Mouse (Mus musculus) fibroblast of lung, adult 2 months (primary cell): ENCODE data around the gene Gucd1.
"Not testable (repeated sequence)": the region's sequence is repeated elsewhere in the genome, so short reads cannot be mapped to it uniquely, and the experiment has no call there.

Experiments
- DNase-seq: peaks from one replicate; pipeline ENCODE4 v3.0.0-alpha.2; 2011; ENCODE audit warnings: low read depth

Gucd1 gene

DNA sequence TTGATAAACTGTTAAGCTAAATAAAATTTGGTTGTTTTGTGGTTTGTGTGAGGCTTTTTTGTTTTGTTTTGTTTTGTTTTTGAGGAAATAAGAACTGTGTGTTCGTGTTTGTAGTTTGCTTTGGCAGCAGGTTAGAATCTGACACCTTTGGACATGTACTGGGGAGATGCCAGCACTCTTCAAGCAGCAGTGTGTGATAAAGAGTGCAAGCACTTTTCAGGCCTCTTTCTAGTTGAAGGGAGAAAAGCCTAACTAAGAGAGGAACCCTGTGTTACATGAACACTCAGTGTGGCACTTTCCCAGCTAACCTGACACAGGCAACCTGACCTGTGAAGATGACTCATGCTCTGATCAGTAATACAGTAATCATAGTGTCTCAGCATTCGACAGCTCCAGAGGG, 17.7 kb upstream of the Gucd1 start:
- DNase-seq = no peak

DNA sequence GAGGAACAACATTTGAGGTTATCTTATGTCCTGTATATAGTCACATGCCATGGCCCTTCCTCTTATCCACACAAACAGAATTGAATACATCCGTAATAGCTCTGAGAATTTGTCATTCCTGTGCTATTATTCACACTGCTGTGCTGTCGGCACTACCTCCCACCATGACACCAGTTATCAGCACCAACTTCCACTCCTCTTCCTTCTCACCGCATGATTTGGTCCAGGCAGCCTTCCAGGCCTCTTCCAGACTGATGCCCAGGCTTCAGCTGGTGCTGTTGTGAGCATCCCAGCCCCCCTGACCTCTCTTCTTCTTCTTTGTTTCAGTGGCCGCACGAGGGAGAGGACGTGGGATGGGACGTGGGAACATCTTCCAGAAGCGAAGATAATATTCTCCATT, 17.2 kb upstream of the Gucd1 start:
- DNase-seq = no peak

DNA sequence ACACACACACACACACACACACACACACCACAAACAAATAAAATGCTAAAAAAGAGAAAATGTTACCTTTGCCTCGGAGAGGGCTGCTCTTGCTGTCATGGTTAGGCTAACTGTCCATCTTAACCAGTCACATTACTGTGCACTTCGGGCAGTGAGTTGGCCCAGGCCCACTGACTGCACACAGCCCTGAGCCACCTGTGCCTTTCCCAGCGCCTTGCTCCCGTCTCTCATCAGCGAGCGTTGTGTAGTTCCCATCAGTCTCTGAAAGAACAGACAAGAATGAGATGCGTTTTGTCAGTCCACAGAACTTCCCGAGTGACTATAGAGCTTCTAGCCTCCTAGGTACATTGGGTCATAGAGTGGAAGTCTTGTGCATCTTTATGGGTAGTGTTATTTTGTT, 16.4 kb upstream of the Gucd1 start:
- no peak for DNase-seq

DNA sequence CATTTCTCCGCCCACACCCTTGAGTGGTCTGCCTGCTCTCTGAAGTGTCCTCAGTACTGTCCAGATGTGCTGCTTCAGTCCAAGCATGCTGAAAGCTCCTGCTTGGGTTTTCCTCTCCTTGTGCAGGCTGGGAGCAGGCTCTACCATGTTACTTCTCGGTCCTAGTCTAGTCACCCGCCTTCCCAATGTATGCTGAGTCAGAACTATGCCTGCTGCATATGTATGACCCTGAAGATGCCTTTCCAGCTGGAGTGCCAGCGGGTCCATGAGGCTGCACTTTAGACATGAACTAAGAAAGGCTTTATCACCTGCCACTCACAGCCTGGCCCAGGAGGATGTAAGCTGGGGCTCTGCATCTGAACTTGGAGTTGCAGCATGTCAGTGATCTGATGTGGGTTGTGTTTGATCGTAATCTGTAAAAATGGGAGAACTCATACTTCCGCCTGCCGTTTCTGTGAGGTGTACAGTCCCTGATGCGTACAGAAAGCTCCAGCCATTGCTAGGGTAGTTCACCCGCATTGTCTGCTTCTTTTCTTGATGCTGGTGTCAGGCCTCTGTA, 13.8 kb upstream of the Gucd1 start:
- no peak for DNase-seq

DNA sequence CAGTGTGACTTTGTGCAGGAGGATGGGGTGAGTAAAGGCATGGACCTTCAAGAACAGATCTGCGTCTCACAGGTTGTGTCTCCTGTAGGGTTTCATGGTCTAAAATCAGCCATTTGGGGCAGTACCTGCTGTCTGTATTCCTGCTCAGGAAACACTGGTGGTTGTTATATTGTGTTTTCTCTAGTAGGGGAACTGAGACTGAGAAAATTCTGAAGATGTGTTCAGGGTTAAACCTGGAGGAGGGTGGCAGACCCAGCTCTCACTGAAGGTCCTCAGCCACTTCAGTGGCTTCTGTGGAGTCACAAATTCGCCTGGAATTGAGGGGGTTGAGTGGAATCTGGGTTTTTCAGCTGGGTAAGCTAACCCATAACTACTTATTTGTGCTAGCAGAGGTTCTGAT, 12.6 kb upstream of the Gucd1 start:
- no peak for DNase-seq

DNA sequence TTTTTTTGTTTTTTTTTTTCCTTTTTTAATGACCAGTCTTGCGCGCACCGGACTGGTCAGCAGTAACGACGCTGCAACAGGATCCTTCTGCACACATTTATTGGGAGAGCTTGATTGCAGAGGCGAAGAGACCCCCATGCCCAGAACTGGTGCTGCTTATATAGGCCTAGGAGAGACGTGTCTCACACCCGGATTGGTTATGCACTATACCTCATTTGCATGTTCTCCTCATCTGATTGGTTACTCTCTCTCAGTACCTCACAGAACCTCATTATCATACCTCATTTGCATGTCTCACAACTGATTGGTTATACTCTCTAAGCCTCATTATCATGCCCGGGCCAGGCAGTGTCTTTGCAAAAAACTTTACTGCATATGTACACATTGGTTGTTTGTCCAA, 7.7 kb upstream of the Gucd1 start:
- DNase-seq = not testable (repeated sequence)

DNA sequence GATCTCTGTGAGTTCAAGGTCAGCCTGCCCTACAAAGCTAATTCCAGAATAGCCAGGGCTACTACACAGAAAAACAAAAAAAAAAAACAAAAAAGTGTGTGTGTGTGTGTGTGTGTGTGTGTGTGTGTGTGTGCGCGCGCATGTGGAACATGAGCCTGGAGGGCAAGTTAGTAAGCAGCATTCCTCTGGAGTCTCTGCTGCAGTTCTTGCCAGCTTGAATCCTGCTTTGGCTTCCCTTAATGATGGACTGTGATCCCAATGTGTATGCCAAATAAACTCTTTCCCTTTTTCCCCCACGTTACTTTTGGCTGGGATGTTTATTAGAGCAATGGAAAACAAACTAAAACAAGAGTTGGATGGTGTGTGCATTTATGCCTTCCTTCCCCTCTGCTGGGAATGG, 3.9 kb upstream of the Gucd1 start:
- no peak for DNase-seq

DNA sequence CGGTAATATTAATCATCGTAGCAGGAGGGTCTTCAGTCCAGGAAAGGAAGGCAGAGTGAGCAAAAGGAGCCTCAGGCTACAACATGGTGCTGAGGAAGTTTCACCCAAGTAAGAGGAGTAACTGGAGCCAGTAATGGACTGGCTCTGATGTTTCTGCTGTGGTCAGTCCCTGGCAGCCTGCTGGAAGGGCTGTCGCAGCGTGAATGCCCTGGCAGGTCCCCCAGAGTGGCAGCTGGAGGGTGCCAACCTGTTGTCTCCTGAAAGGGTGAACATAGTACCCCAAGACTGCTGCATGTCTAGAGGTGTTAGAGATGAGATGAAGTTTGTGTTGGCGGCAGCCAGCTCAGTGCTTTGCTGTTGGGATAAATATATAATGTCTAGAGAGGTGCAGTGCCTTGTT, 2.8 kb upstream of the Gucd1 start:
- DNase-seq = no peak

DNA sequence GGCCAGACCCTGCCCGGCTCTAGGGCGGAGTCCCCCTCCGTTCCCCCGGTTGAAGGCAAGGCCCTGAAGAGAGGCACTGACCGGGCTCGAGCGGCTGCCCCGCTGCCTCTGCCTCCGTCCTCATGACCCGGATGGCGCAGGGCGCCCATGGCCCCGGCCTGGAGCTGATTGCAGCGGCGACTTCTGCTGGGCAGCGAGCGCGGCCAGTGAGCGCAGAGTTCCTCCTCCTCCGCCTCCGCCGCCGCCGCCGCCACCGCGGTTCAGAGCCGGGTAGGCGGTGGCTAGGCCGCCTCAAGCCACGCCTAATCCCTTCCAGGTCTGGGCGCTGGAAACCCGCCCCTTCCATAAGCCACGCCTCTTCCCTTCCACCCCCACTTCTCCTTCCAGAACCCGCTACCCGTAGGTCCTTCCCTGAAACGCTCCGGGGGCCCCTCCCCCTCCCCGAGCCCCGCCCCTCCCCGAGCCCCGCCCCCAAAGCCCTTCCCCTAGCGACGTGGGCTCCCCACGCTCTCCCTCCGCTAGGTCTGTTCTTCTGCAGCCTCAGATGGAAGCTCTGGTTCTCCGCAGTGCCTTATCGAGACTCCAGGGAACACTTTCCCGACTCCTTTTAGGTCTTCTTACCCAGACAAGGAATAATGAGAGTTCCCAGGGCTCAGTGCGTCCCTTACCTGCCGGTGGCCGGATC, 557 bp downstream of the Gucd1 start, which contains the start of gene Snrpd3:
Gene Snrpd3 (plus strand): TSS at position 479 of the 685 bp plus-strand sequence.
- peak; percentile 98 for DNase-seq

DNA sequence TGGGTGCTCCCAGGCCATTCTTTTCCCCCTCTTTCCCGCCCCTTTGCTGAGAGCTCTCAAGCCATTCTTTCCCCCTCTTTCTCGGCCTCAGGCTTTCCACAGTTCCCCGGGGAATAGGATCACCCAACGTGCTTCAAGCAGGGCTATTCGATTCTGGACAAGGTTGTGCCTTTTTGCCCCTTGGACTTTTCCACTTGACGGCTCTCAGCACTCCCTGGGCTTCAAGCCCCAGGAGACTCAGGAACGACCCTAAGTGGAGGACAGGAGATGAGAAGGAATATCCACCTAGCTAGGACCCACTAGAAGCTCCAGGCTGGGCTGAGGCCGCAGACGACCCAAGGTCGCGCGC, 1.1 kb downstream of the Gucd1 start:
- no peak for DNase-seq

DNA sequence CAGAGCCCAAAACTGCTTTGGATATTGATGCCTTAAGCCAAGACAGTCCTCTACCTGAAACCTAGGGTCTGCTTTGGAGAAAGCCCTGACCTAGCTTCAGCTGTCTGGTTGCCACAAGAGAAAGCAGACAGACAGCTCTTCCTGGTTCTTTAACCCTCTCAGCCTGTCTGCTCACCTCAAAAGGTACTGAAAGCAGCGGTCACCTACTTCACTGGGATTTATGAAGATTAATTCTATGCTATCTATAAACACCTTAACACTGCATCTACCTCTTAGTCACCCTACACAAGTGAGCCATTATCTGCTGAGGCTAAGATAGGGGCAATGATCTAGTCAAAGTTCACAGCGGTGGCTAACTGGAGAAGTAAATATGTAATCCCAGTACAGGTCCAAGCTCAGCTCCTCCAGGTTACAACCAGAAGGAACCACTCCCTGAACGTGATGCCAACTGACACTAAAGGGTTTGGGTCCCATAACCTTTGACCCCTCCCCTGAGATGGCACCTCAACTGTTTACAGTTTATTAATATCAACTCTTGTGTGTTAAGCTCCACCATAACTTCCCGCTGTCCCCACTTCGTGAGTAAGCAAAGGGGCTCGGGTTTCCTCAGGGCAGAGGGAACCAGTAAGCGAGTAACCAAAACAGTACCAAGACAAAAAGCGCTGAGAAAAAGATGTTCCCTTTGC, 1.6 kb downstream of the Gucd1 start:
- DNase-seq = no peak

DNA sequence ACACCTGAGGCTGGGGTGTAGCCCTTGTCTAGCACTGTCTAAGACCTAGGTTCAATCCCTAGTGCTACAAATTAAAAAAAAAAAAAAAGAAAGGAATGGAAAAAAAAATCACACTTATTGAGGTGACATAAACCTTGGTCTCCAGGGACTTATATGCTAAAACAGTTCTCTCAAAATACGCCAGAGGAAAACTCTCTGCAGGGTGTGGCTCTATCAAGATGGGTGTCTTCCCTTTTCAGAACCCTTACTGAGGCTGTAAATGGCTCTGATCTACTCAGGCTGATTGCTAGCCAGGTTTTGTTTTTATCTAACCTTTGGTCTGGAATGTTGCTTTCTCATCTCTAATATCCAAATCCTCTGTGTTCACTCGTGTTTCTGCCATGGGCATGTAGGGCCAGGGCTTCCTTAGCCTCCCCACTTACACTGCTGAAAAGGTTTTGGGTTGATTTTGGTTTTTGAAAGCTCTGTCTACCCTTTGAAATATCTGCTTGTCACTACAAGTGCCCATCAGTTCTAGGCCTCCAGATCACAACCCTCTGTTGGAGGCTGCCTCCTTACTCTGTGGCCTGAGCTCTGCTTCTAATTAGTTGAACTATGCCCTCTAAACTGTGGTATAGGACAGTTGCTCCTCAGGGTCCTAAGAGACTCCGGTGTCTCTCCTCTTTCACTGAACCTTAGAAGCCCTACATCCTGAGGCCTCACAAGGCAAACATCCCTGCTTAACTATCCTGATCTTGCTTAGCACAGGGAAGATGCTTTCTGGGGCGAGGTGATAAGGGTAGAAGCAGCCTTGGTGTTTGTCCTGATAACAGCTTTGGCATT, 2.3 kb downstream of the Gucd1 start:
- DNase-seq = no peak

DNA sequence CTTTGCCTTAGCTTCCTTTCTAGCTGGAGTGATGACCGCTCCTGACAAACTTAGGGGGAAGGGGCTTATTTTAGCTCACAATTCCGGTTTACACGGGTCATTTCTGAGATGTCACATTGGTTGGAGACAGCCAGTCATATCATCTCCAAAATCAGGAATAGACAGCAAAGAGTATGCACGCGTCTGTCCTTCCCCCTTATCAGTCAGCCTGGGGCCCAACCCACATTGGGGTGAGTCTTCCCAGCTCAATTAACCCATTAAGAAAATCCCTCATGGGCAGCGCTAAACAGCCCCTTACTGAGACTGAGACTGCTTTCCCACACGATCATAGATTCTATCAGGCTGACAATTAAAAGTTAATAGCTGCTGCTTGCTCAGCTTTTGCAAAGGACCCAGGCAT, 3.4 kb downstream of the Gucd1 start:
- no peak for DNase-seq

DNA sequence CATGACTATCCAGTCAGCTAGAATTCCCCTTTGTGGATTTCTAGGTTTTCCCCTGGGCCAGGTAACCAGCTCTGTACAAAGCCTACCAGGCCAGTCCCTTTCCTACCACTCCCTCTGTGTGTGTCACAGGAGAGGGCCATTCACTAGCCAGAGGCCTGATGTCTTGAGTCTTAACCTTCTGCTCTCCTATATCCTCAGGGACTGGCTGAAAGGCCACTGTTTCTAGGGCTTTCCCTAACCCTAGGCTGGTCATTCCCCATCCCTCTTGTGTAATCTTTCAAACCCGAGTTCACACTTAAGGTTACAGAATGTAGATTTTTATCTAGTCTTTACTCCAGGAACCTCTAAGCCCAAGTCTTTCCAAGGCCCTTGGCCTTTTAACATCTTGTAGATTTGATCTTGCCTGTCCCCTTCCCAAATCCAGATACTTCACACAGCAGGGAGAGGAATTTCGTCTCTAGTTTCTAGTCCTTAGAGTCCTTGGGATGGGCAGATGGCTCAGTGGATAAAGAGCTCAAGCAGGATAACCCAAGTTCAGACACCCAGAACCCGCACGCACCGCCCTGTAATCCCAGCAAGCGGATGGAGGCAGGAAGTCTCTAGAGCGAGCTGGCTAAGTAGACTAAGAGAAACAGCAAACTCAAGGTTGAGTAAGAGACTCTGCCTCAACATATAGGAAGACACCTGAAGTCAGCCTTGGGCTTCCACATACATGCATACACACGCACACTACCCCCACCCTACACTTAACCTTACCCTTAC, 4.3 kb downstream of the Gucd1 start:
- DNase-seq = no peak

DNA sequence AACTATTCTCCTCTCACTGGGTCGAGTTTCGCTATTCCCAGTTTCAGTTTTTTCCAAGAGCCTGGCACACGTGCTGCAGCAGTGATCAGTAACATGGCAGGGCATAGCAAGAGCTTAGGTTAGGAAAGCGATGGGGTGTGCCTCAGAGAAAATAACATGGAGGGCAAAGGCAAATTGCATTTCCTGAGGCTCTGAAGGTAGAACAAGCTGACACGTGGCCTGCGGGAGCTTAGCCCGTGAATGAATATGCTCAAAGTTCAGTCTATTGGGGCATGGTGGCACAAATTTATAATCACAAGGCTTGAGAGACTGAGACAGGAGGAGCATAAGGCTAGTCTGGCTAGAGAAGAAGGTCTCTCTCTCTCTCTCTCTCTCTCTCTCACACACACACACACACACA, 5.0 kb downstream of the Gucd1 start:
- DNase-seq = no peak

DNA sequence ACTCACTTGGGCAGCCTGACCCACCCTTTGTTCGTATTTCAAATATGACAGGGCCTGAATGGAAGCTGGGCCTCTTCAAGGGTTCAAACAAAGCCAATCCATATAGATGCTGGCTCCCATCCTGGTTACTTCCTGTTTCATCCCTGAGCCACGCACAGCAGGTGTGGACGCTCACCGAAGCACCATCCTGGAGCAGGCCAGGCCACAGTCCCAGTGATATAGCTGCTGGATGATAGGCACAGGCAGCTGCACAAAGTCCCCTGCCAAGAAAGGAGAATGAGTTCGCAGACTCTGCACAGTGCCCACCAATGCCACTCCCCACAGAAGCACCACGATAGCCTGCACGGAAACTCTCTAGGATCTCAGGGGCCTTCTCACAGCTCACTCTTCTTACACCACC, 5.9 kb downstream of the Gucd1 start:
- DNase-seq = no peak

DNA sequence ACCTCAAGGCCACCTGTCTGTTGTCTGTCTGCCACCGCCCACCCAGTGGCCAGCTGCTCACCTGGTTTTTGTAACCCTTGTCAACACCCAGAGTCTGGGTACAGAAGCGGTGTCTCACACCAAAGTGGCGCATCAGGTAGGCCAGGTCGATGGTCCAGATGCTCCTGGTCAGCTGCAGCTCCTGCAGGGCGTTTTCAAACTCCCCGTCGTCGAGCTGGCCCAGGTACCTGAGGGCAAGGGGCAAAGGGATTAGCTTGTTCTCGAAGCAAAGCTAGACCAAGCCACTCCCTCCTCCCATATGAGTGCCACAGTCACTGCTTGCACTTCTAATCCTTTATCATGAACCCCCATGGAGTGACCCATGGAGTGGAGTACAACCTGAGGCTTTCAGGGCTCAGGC, 6.7 kb downstream of the Gucd1 start:
- DNase-seq = no peak

DNA sequence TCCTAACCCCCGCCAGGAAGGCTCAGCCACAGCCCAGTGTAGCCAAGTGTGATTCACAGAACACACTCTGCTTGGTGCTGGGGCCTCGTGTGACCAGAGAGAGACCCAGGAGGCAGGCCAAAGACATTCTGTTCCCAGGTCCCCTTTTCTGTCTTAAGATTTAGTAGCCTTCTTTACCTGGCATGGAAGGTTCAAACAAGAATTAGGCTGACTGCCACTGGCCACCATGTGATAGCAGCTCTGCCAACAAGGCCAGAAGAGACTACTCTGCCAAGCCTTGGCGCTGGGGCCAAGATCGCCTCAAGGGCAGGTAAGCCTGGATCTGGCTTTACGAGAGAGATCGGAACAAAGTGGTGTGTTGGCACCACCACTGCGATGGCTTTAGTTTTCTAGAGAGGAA, 7.3 kb downstream of the Gucd1 start:
- DNase-seq = no peak

DNA sequence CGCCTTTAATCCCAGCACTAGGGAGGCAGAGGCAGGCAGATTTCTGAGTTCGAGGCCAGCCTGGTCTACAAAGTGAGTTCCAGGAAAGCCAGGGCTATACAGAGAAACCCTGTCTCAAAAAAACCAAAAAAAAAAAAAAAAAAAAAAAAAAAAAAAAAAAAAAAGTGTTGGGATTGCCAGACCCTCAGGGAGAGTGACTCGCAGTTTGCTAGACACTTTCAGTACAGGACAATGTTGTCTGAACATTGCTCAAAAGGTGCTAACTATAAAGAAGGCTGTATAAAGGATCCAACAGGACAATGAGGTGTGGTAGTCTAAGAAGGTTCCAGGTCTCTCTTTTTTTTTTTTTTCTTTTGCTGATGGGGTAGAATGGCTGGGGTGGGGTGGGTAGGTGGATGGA, 11.8 kb downstream of the Gucd1 start:
- DNase-seq = not testable (repeated sequence)

DNA sequence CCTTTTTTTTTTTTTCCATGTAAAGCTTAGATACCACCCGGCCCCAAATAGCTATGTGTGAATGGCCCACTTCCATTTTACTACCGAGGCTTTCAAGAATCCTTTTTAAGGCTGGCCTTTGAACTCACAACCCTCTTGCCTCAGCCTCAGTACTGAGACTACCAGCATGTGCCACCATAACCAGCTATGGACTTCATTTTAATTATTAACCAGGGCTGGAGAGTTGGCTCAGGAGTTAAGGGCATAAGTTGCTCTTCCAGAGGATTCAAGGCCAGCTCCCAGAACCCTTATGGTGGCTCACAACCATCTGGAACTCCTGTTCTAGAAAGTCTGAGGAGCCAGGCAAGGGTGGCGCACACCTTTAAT, 12.7 kb downstream of the Gucd1 start:
- no peak for DNase-seq

DNA sequence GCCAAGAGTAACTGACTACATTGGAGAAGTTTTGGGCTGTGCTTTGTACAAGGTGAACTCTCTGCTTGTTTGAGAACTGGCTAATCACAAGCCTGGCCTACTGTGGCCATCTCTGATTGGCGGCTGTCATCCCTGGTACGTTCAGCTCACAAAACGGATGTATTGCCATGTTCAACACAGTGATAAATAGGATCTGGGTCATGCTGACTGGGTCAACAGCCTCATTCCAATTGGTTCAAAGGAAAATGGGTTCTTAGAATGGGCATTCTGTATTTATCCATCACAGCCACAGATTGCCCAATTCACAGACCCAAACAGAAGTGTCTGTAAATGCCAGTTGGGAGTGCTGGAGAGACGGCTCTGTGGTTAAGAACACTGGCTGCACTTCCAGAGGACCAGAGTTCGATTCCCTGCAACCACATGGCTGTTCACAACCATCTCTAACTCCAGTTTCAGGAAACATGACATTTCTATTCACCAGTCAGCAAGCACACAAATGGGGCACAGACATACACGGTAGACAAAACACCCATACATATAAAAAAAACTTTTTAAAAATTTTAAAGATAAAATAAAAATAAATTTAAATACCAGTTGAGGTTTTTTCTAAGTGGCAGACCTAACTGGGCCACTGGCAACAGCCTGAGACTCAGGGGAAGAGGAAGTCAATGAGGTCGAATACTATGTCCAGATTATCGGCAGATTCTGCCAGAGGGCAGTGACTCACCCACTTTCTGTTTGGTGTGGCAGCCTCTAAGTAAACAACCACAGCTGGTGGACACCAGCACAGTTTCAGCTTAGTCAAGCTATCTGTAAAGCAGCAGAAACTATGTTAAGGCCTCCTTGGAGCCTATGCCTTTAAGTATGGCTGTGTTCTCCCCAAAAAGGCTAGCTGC, 13.3 kb downstream of the Gucd1 start:
- peak; percentile 54 for DNase-seq
